Mouse (Mus musculus) lung, adult 2 months (tissue): ENCODE results near the gene Brap. TPM values are rescaled to one million over a fixed set of nuclear protein-coding genes. Genes with fewer than 3 reads are reported as not detected.
"Not testable (repeated sequence)": the region's sequence is repeated elsewhere in the genome, so short reads cannot be mapped to it uniquely, and the experiment has no call there.

Experiments
- DNase-seq: peaks from one replicate; pipeline ENCODE4 v3.0.0; 2022
- H3K4me1 ChIP-seq: fragments of 200-500 bp; 2 replicates; pipeline ENCODE4 v1.6.1; 2011; ENCODE audit warnings: low read length; ENCODE audit not compliant: control insufficient read depth, insufficient read depth
- H3K4me3 ChIP-seq: fragments of 200-500 bp; replicated peaks from 2 replicates; pipeline ENCODE3; 2011; ENCODE audit warnings: low read depth, mild to moderate bottlenecking, control low read depth, low read length; ENCODE audit errors: extremely low read depth
- CTCF ChIP-seq: fragments of 200-500 bp; IDR thresholded peaks from 2 replicates; pipeline ENCODE4 v1.5.1; 2011; ENCODE audit warnings: mild to moderate bottlenecking, low read length, control low read depth; ENCODE audit not compliant: insufficient read depth
- POLR2A ChIP-seq: fragments of 200-500 bp; IDR thresholded peaks from 2 replicates; pipeline ENCODE4 v1.6.1; 2011; ENCODE audit warnings: low read depth, mild to moderate bottlenecking, control low read depth, low read length, borderline replicate concordance; ENCODE audit errors: extremely low read depth
- WGBS: fragments of 180-500 bp; shearing (Covaris S2); methylation state at CpG from one replicate; pipeline ENCODE4 v1.1.7; 2018; 5-methylcytosine and 5-hydroxymethylcytosine counted together
- polyA plus RNA-seq: library from polyadenylated mRNA; depleted of rRNA; stranded (reverse); fragments of >200 nt; gene quantifications from 2 replicates; pipeline ENCODE4 v1.2.3, GENCODE M21; 2012

Brap gene
- polyA plus RNA-seq, 1 experiment = 30.6 TPM

DNA sequence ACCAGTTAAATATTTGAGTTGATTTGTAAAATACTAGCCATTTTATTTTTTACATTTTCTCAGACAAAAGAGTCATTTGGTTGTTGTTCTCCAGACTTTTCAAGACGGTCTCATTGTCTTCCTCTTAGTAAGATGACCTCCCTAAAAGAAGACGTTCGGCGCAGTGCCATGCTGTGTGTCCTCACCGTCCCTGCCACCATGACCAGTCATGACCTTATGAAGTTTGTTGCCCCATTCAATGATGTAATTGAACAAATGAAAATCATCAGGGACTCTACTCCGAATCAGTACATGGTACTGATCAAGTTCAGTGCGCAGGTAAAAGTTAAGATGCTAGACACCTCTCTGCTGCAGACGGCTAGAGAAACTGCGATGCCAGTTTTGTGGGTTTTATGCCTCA, 4.6 kb downstream of the Brap start:
- no peak for DNase-seq
- TF ChIP-seq CTCF = no peak
- TF ChIP-seq POLR2A = no peak
- peaks cover 7% of the 10 kb centered on the region for H3K4me1 ChIP-seq
- WGBS = 95% methylated on average over 9 of the region's 9 CpGs
- no peak overlapping the region for H3K4me3 ChIP-seq

DNA sequence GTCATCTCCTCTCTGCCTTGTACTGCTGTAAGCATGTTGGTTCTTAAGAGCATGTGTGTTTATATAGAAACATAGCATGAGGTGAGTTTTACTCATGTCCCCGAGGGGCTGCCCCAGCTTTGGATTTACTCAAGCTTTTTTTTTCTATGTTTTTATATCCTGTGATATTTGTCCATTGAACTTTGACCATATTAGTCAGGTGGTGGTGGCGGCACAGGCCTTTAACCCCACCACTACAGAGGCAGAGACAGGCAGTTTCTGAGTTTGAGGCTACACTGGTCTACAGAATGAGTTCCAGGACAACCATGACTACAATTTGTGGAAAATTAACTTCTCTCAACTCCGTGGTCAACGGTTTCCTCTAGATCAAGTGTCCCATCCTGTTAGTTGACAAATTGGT, 6.7 kb downstream of the Brap start:
- H3K4me3 ChIP-seq = no peak overlapping the region
- 62% methylated on average over 4 of the region's 4 CpGs for WGBS
- no peak for TF ChIP-seq CTCF
- no peak for TF ChIP-seq POLR2A
- no peak for DNase-seq
- H3K4me1 ChIP-seq = no peaks in the 10 kb centered on the region

DNA sequence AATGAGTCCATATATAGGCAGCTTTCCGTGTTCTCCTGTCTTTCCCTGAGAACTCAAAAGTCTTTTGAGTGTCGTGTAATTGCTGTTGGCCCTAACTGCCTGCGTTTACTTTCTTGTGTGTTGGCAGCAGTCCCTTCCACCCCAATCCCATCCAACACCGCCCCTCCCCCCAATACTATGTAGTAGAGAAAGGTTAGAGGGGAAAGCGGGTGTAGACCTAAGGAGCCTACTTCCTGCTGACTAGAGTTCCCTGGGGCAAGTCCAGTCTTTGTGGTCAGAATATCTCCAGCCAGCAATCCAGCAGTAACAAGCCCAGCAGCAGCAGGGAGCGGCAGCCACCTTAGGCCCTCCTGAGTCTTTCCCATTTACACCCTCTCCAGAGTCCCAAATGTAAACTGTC, 8.0 kb downstream of the Brap start:
- DNase-seq = peak; percentile 15
- Histone ChIP-seq H3K4me1 (no peaks in the 10 kb centered on the region), H3K4me3 (no peak overlapping the region)
- WGBS = 45% methylated on average over 6 of the region's 6 CpGs
- no peak for TF ChIP-seq CTCF
- TF ChIP-seq POLR2A = no peak

DNA sequence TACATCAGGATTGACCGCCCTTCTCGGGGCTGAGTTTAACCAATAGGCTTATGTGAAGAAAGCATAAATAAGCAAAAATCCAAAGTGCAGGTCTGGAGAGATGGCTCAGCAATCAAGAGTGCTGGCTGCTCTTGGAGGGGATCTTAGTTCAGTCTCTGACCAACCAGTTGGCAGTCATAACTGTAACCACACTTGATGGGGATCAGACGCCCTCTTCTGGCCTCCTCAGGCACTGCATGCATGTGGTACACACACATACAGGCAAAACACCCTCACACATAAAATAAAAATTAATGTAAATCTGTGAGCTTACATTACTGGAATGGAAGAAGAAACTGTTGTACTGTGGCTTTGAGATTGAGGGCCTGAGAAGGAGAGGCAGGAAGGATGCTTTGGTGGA, 10.0 kb downstream of the Brap start:
- 79% methylated on average over 3 of the region's 3 CpGs for WGBS
- Histone ChIP-seq H3K4me1 (no peaks in the 10 kb centered on the region), H3K4me3 (no peak overlapping the region)
- TF ChIP-seq POLR2A = no peak
- TF ChIP-seq CTCF = peak; percentile 52
- DNase-seq = peak; percentile 18

DNA sequence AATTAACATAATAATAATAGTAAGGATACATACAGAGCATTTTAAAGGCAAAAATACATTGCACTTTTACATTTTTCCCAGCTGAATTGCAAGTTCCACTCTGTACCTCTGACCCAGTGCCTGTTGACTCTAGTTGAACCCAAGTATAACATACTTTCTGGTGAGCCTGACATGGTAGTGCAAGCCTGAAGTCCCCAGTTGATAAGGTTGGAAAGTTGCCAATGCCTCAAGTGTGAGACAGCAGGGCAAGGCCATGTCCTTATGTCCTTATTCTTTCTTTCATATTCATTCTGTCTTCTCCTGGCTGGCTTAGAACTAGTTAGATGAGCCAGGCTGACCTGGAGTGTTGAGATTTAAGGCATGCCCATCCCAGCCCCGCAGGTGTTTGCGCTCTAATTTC, 21.9 kb downstream of the Brap start:
- Histone ChIP-seq H3K4me1 (no peaks in the 10 kb centered on the region), H3K4me3 (no peak overlapping the region)
- 100% methylated on average over 2 of the region's 2 CpGs for WGBS
- DNase-seq = no peak
- TF ChIP-seq CTCF (no peak), POLR2A (no peak)

DNA sequence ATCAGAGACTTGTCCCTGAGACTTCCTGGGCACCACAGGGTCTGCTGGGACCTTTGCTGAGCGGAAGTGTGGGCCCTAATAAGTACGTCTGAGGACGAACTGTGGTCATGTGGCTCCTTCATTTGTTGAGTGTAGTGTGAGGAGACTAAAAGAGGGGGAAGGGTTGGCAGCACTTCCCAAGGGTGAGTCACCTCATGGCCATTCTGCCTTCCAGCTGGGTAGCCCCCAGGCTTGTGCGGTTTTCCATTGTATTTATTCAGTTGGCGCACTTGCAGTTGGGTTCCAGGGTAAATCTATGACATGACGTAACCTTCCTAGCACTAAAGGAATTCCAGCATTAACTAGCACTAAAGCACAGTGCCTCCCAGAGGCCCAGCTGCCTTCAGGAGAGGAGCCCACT, 25.1 kb downstream of the Brap start:
- WGBS = 61% methylated on average over 6 of the region's 6 CpGs
- TF ChIP-seq CTCF (no peak), POLR2A (no peak)
- no peak overlapping the region for H3K4me3 ChIP-seq
- no peaks in the 10 kb centered on the region; the same call in 1 of the 2 replicates for H3K4me1 ChIP-seq
- no peak for DNase-seq

DNA sequence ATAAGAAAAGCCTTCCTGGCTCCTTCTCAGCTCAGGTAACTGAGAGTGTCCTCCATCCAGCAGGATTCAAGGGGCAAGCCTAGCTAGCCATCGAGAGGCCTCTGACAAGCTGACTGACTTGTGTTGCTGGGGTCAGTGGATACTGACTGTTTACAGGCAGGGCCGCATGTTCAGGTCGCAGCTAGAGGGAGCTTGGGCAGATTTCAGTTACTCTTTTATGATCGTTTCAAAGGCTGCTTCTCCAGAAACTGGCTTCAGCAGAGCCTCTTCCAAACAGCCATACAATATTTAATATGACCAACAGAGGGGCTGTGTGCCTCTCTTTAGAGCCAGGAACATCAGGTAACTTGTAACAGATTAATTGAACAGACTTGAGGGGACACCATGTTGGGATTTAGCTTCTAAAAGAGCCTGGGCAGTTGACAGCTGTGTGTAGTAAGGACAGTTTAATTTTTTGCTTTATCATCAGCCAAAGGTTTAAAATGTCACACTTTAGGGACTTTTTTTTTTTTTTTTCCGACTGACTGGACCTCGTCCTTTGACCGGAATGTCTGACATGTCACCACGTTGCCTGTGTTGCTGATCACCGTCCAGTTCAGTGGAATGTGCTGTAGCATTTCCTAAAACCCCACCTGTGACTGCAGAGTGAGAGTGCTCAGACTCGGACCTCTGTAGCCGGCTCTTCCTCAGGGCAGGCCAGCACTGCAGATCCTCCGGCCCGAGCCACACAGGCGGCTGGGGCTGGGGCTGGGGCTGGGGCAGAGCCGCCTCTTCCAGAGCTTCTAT, 25.9 kb downstream of the Brap start:
- WGBS = 68% methylated on average over 15 of the region's 15 CpGs
- no peak for DNase-seq
- TF ChIP-seq POLR2A (no peak), CTCF (0 out of 2 replicates have a peak, but pooled peaks have one; percentile 4)
- Histone ChIP-seq H3K4me3 (no peak overlapping the region), H3K4me1 (no peaks in the 10 kb centered on the region; the same call in 1 of the 2 replicates)

DNA sequence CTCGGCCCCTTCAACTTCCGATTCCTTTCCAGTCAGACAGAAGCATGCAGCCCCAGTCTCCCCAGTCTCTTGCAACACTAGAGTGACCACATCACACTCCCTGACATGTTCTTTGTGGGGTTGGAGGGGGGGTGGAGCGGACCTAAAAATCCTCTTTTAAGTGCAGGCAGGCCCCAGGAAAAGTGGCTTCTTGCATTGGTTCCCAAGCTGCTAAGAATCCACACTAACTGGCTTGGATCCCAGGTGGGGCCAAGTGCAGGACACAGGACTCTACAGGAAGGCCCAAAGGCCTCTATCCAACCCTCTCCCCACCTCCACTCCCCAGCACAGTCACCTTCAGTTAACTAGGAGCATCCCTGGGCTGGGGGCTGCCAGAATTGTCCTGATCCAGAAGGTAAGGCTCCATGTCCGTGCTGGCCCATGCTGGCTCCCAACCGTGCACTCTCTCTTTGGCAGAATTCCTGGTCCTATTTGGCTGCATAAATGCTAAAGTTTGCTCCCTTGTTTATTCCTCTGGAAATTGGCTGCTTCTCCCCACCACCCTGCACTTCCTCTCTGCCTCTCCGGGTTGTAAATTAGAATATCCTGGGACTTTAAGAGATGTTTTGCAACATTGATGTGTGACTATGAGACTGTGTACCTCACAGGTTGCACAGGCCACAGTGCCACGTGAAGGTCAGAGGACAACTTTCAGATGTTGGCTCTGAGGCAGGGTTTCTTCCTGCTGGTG, 30.3 kb downstream of the Brap start:
- TF ChIP-seq POLR2A (no peak), CTCF (no peak)
- 42% methylated on average over 7 of the region's 7 CpGs for WGBS
- peak; percentile 24 for DNase-seq
- no peaks in the 10 kb centered on the region; the same call in 1 of the 2 replicates for H3K4me1 ChIP-seq
- no peak overlapping the region for H3K4me3 ChIP-seq

DNA sequence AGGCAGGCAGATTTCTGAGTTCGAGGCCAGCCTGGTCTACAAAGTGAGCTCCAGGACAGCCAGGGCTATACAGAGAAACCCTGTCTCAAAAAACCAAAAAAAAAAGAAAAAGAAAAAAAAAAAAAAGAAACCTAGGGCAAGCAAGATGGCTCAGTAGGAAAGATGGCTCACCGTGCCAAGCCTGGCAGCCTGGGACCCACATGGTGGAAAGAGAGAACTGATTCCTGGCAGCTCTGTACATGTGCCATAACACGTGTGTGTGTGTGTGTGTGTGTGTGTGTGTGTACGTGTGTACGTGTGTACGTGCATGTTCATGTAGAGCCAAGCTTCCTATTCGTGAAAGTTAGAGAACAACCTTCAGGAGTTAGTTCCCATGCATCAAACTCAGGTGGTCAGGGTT, 31.1 kb downstream of the Brap start:
- H3K4me1 ChIP-seq, H3K4me3 ChIP-seq, DNase-seq: not testable (repeated sequence)
- WGBS = 88% methylated on average over 7 of the region's 7 CpGs

DNA sequence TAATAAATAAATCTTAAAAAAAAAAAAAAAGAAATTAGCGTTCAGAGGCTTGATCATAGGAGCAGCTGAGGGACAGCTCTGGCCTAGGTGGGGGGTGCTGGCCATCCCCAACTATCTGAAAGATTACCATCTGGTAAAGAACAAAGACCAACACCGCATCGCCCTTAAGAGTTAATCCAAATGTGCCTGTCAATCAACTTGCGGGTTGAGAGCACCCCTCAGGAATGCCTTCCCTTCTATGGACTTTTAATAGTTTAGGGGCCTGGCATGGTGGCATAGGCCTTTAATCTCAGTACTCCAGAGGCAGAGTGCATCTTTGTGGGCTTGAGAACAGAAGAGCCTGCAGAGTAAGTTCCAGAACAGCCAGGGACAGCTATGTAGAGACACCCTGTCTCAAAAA, 32.5 kb downstream of the Brap start:
- no peak for DNase-seq
- TF ChIP-seq POLR2A (no peak), CTCF (no peak)
- no peaks in the 10 kb centered on the region; the same call in 1 of the 2 replicates for H3K4me1 ChIP-seq
- H3K4me3 ChIP-seq = no peak overlapping the region
- WGBS = 72% methylated on average over 4 of the region's 4 CpGs
